ENCODE assay signal across 20 mouse cellular contexts in the genomic region with DNA sequence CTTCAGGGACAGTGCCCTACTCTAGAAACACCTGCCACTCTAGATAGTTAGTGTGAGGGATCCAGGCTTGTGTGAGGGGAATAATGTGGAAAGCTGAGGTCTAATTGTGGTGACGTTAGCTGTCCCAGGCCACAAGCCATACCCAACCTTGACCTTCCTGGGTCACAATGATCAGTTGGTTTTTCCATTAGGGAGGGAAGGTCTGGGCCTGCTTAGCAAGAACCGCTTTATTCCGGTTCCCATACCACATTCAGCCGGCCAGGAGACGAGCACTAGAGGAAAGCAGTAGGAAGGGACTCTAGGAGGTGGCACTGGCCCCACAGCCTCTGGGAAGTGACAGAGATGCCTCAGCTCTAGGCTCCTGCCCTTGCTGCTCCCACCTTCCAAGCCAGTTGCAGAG. TPM values are rescaled to one million over a fixed set of nuclear protein-coding genes. Genes with fewer than 3 reads are reported as not detected.
DNase-seq lines count a peak whose midpoint lies in the region; ATAC-seq and TF ChIP-seq lines count a peak whose summit lies in the region.
"Had no signal": no experiment of that assay in that cellular context is flagged by ENCODE, and none has a peak within 500 bp of the region (broad histone marks: within the 10 kb centered on the region; RNA-seq: fewer than 3 reads in every experiment).

No protein-coding gene starts in this region.

- H3K27me3 ChIP-seq in kidney, embryonic 14.5 days (ENCODE audit: control insufficient read depth, insufficient read depth, low read length), result no peaks in the 10 kb centered on the region
- H3K27me3 ChIP-seq in midbrain, embryonic 10.5 days (ENCODE audit: low read depth, poor library complexity, severe bottlenecking), result peaks cover 37% of the 10 kb centered on the region
- H3K27me3 ChIP-seq in midbrain, embryonic 13.5 days, result no peaks in the 10 kb centered on the region
- H3K27me3 ChIP-seq in stomach, postnatal 0 days (ENCODE audit: control insufficient read depth, insufficient read depth, low read length), result no peaks in the 10 kb centered on the region
- H3K27me3 ChIP-seq in intestine, embryonic 15.5 days (replicated peaks), result no peaks in the 10 kb centered on the region; the same call in 1 of the 2 replicates
- H3K27me3 ChIP-seq: hindbrain, embryonic 15.5 days had no signal

- H3K27ac ChIP-seq in kidney, embryonic 14.5 days (ENCODE audit: low read depth, low read length), result no peak overlapping the region
- 0 out of 2 replicates have a peak overlapping the region, but pooled peaks have one; percentile 24 for H3K27ac ChIP-seq in midbrain, embryonic 10.5 days (replicated peaks)
- H3K27ac ChIP-seq in midbrain, embryonic 13.5 days, result no peak overlapping the region
- no peak overlapping the region for H3K27ac ChIP-seq in stomach, postnatal 0 days (replicated peaks)
- H3K27ac ChIP-seq in intestine, embryonic 15.5 days, result no peak overlapping the region
- H3K27ac ChIP-seq: embryonic facial prominence, embryonic 15.5 days; forebrain, embryonic 10.5 days; heart, adult 2 months; hindbrain, embryonic 15.5 days had no signal

- no peak overlapping the region for H3K4me2 ChIP-seq in kidney, embryonic 14.5 days (replicated peaks; ENCODE audit: low read depth, low read length)
- H3K4me2 ChIP-seq in midbrain, embryonic 13.5 days (replicated peaks), result no peak overlapping the region
- H3K4me2 ChIP-seq in stomach, postnatal 0 days (replicated peaks; ENCODE audit: low read depth), result no peak overlapping the region
- no peak overlapping the region for H3K4me2 ChIP-seq in intestine, embryonic 15.5 days (replicated peaks)
- H3K4me2 ChIP-seq: embryonic facial prominence, embryonic 15.5 days; heart, embryonic 12.5 days; hindbrain, embryonic 15.5 days had no signal

- 79% methylated on average over 5 of the region's 5 CpGs for WGBS in kidney, embryonic 14.5 days
- 86% methylated on average over 5 of the region's 5 CpGs for WGBS in midbrain, embryonic 10.5 days
- WGBS in midbrain, embryonic 13.5 days, result 92% methylated on average over 5 of the region's 5 CpGs
- 92% methylated on average over 5 of the region's 5 CpGs for WGBS in stomach, postnatal 0 days
- WGBS in intestine, embryonic 15.5 days, result 86% methylated on average over 5 of the region's 5 CpGs

- peak; percentile 43 for DNase-seq in kidney, adult 18-20 months
- DNase-seq in midbrain, embryonic 10.5 days (ENCODE audit: low spot score), result no peak
- peak; percentile 25 for DNase-seq in kidney, postnatal 14 days
- DNase-seq in stomach, postnatal 0 days (ENCODE audit: low spot score), result no peak
- DNase-seq in right cerebral cortex, postnatal 25 days, result no peak
- DNase-seq: adrenal gland, postnatal 25 days; cerebellum, adult 2 months; gastrocnemius, postnatal 10 days; heart, adult 2 months; heart, postnatal 36 days had no signal

- no peaks in the 10 kb centered on the region for H3K9me3 ChIP-seq in kidney, embryonic 14.5 days (ENCODE audit: control insufficient read depth, low read length)
- H3K9me3 ChIP-seq in midbrain, embryonic 10.5 days (replicated peaks), result no peaks in the 10 kb centered on the region
- no peaks in the 10 kb centered on the region for H3K9me3 ChIP-seq in midbrain, embryonic 13.5 days
- no peaks in the 10 kb centered on the region for H3K9me3 ChIP-seq in stomach, postnatal 0 days (ENCODE audit: control insufficient read depth, low read length)
- H3K9me3 ChIP-seq in intestine, embryonic 15.5 days, result no peaks in the 10 kb centered on the region
- H3K9me3 ChIP-seq: embryonic facial prominence, embryonic 15.5 days; forebrain, embryonic 10.5 days; G1E; heart, embryonic 12.5 days; hindbrain, embryonic 15.5 days had no signal

- no peaks in the 10 kb centered on the region for H3K36me3 ChIP-seq in kidney, embryonic 14.5 days (ENCODE audit: control insufficient read depth, insufficient read depth, low read length)
- H3K36me3 ChIP-seq in midbrain, embryonic 10.5 days, result no peaks in the 10 kb centered on the region
- H3K36me3 ChIP-seq in midbrain, embryonic 13.5 days, result peaks cover 17% of the 10 kb centered on the region; the same call in 1 of the 2 replicates
- H3K36me3 ChIP-seq in stomach, postnatal 0 days (ENCODE audit: control insufficient read depth, insufficient read depth, low read length), result no peaks in the 10 kb centered on the region; the same call in 1 of the 2 replicates
- H3K36me3 ChIP-seq in intestine, embryonic 15.5 days, result no peaks in the 10 kb centered on the region
- H3K36me3 ChIP-seq: embryonic facial prominence, embryonic 15.5 days; forebrain, embryonic 10.5 days; G1E; hindbrain, embryonic 15.5 days had no signal

- no peak for ATAC-seq in kidney, embryonic 14.5 days (ENCODE audit: low FRiP score, low TSS enrichment)
- ATAC-seq in midbrain, embryonic 13.5 days, result no peak
- ATAC-seq in stomach, postnatal 0 days (ENCODE audit: low FRiP score, low TSS enrichment), result 0 out of 2 replicates have a peak, but pooled peaks have one; percentile 17
- ATAC-seq in intestine, embryonic 15.5 days, result no peak
- ATAC-seq: forebrain, embryonic 14.5 days had no signal

- H3K4me1 ChIP-seq in kidney, embryonic 14.5 days (ENCODE audit: control insufficient read depth, insufficient read depth, low read length), result no peaks in the 10 kb centered on the region
- H3K4me1 ChIP-seq in midbrain, embryonic 10.5 days, result peaks cover 59% of the 10 kb centered on the region
- peaks cover 30% of the 10 kb centered on the region for H3K4me1 ChIP-seq in midbrain, embryonic 13.5 days (replicated peaks)
- no peaks in the 10 kb centered on the region for H3K4me1 ChIP-seq in stomach, postnatal 0 days (replicated peaks; ENCODE audit: control insufficient read depth, insufficient read depth)
- no peaks in the 10 kb centered on the region for H3K4me1 ChIP-seq in intestine, embryonic 15.5 days (replicated peaks)

- no peak for TF ChIP-seq CTCF in stomach, postnatal 0 days (IDR thresholded peaks at IDR 0.05; ENCODE audit: low read depth)

- no peak overlapping the region for H3K9ac ChIP-seq in kidney, embryonic 14.5 days (ENCODE audit: low read depth, low read length)
- H3K9ac ChIP-seq in midbrain, embryonic 13.5 days (replicated peaks), result no peak overlapping the region
- H3K9ac ChIP-seq in stomach, postnatal 0 days (ENCODE audit: low read length), result no peak overlapping the region
- H3K9ac ChIP-seq in intestine, embryonic 15.5 days, result no peak overlapping the region
- H3K9ac ChIP-seq: embryonic facial prominence, embryonic 15.5 days; heart, embryonic 12.5 days; hindbrain, embryonic 15.5 days had no signal

- no peak for TF ChIP-seq EP300 in stomach, postnatal 0 days (optimal IDR thresholded peaks at IDR 0.05)

- H3K4me3 ChIP-seq in kidney, embryonic 14.5 days (ENCODE audit: low read length), result no peak overlapping the region
- H3K4me3 ChIP-seq in midbrain, embryonic 10.5 days, result no peak overlapping the region
- H3K4me3 ChIP-seq in midbrain, embryonic 13.5 days (replicated peaks), result no peak overlapping the region
- no peak overlapping the region for H3K4me3 ChIP-seq in stomach, postnatal 0 days (ENCODE audit: low read depth, low read length)
- H3K4me3 ChIP-seq in intestine, embryonic 15.5 days (replicated peaks), result no peak overlapping the region
- H3K4me3 ChIP-seq: embryonic facial prominence, embryonic 15.5 days; erythroblast, embryonic 14.5 days; forebrain, embryonic 10.5 days; heart, adult 2 months; heart, embryonic 12.5 days; hindbrain, embryonic 15.5 days had no signal

RNA-seq across cellular contexts. Expression of gene Fam92b, which starts 13.2 kb away (rescaled TPM):
- polyA plus RNA-seq in kidney, embryonic 14.5 days (2014; fragmentation: Nextera tagmentation; extraction: Ambion mirVana), result 0.24 TPM in 1 of 2 replicates, not detected in the other
- polyA plus RNA-seq in midbrain, embryonic 10.5 days (2016; fragmentation: Nextera tagmentation; extraction: Ambion mirVana), result 2.6 and 3.3 TPM in 2 replicates
- 2.3 and 2.4 TPM in 2 replicates for polyA plus RNA-seq in midbrain, embryonic 13.5 days (2015; fragmentation: Nextera tagmentation; extraction: Ambion mirVana)
- polyA plus RNA-seq in stomach, postnatal 0 days (2015; fragmentation: Nextera tagmentation; extraction: Ambion mirVana), result 0.18 and 0.33 TPM in 2 replicates
- polyA plus RNA-seq in intestine, embryonic 15.5 days (2015; fragmentation: Nextera tagmentation; extraction: Ambion mirVana), result 0.78 and 0.93 TPM in 2 replicates
- polyA plus RNA-seq: erythroblast, embryonic 14.5 days; G1E; heart, embryonic 12.5 days had no signal

RNA-seq across cellular contexts. Expression of gene 6430548M08Rik, which starts 50.1 kb away (rescaled TPM):
- 2.4 and 3.9 TPM in 2 replicates for polyA plus RNA-seq in kidney, embryonic 14.5 days (2014; fragmentation: Nextera tagmentation; extraction: Ambion mirVana)
- polyA plus RNA-seq in midbrain, embryonic 10.5 days (2016; fragmentation: Nextera tagmentation; extraction: Ambion mirVana), result 5.8 and 11.0 TPM in 2 replicates
- 23.1 and 23.3 TPM in 2 replicates for polyA plus RNA-seq in midbrain, embryonic 13.5 days (2015; fragmentation: Nextera tagmentation; extraction: Ambion mirVana)
- polyA plus RNA-seq in stomach, postnatal 0 days (2015; fragmentation: Nextera tagmentation; extraction: Ambion mirVana), result 13.2 and 13.8 TPM in 2 replicates
- polyA plus RNA-seq in intestine, embryonic 15.5 days (2015; fragmentation: Nextera tagmentation; extraction: Ambion mirVana), result 4.7 and 5.8 TPM in 2 replicates

Comparison
In these comparisons a context has a peak if more than half of its experiments do, and no peak if none do; other contexts are left out.
1. DNase-seq: peak in kidney, adult 18-20 months (single experiment) and kidney, postnatal 14 days (single experiment); none in midbrain, embryonic 10.5 days (single experiment), stomach, postnatal 0 days (single experiment) and right cerebral cortex, postnatal 25 days (single experiment).